Mouse (Mus musculus): ENCODE measurements around the gene Tmem255a. TPM values are rescaled to one million over a fixed set of nuclear protein-coding genes. Genes with fewer than 3 reads are reported as not detected.
A peak's percentile ranks its signal among the peaks of the same experiment; 100 is the strongest.
"Not testable (repeated sequence)": the region's sequence is repeated elsewhere in the genome, so short reads cannot be mapped to it uniquely, and the experiment has no call there.

The Tmem255a gene
- polyA plus RNA-seq, 1 experiment from 2014 or later = 26.2 TPM

DNA sequence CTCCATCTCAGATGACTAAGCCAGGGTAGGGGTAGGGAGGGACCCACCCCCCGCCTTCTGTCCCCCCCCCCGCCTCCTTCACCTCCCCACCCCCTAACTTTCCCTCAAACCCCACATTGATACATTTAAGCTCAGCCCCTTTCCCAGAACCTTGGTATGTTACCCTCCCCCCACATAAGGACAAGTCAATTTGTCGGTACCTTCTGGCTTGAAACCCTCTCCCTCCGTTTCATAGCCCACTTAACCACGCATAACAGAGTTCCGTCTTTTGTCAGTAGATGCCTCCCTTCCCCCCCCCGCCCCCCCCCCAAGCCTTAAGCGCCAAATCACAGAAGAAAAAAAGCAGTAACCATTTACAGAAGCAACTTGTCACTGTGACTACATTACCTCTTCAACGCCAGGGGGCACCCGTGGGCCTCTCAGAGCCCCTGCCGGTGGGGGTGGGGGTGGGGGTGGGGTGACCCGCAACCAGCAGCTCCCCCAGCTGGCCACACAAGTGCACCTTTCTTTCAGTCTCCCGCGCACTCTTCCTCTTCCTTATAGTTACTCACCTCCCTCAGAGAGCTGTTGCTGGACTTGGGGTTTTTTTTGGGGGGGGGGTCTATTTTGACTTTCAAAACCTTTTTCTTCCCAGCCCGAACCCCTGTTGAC is 70.5 kb downstream of the Tmem255a start:
- Histone ChIP-seq H3K4me2 (ENCODE audit: low read length) (peak overlapping the region; percentile 63), H3K4me3 (replicated peaks; ENCODE audit: low read depth, low read length) (no peak overlapping the region), H3K4me1 (ENCODE audit: control insufficient read depth, insufficient read depth, low read length) (no peaks in the 10 kb centered on the region), H3K9ac (replicated peaks; ENCODE audit: low read length) (no peak overlapping the region), H3K27me3 (ENCODE audit: control insufficient read depth, insufficient read depth, low read length) (no peaks in the 10 kb centered on the region), H3K9me3 (ENCODE audit: control insufficient read depth, low read length) (no peaks in the 10 kb centered on the region), H3K36me3 (ENCODE audit: control insufficient read depth, insufficient read depth, low read length) (no peaks in the 10 kb centered on the region), H3K27ac (replicated peaks; ENCODE audit: low read depth, low read length) (no peak overlapping the region)
- ATAC-seq (ENCODE audit: low FRiP score, low TSS enrichment) (peak; percentile 69), DNase-seq (peak; percentile 81)
- WGBS = 23% methylated on average over 13 of the region's 15 CpGs

- peak; percentile 67 for ATAC-seq (ENCODE audit: low FRiP score, low TSS enrichment)
- 25% methylated on average over 38 of the region's 38 CpGs for WGBS
- Histone ChIP-seq H3K4me1 (ENCODE audit: control insufficient read depth, insufficient read depth, low read length) (no peaks in the 10 kb centered on the region), H3K9ac (replicated peaks; ENCODE audit: low read length) (peak overlapping the region; percentile 20; the same call in 1 of the 2 replicates), H3K27me3 (ENCODE audit: control insufficient read depth, insufficient read depth, low read length) (no peaks in the 10 kb centered on the region), H3K36me3 (ENCODE audit: control insufficient read depth, insufficient read depth, low read length) (no peaks in the 10 kb centered on the region), H3K4me3 (replicated peaks; ENCODE audit: low read depth, low read length) (peak overlapping the region; percentile 36), H3K4me2 (ENCODE audit: low read length) (peak overlapping the region; percentile 63), H3K27ac (replicated peaks; ENCODE audit: low read depth, low read length) (no peak overlapping the region), H3K9me3 (ENCODE audit: control insufficient read depth, low read length) (no peaks in the 10 kb centered on the region)
- peak; percentile 29 for DNase-seq
Observed at GRCm38 (mm10) chrX:38180656-38181607, 71.3 kb downstream of the Tmem255a start.

DNA sequence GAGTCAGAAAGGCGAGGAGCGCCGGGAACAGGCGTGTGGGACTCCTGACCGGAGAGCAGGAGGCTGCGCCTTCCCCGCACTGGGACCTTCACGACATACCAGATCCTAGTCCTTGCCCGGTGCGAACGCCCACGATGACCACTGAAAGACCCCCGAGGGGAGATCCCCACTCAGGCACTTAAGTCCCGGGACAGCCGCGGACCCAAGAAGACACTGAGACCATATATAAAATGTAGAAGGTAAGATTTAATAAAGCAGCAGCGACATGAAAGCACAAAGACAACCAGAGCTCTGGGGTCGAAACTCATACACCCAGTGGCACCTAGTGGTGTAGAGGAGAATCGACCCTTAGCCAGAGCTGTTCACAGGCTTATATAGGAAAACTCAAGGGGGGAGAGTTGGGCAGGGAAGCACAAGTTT is 72.3 kb downstream of the Tmem255a start:
- Histone ChIP-seq H3K4me3 (replicated peaks; ENCODE audit: low read depth, low read length) (peak overlapping the region; percentile 32), H3K9ac (replicated peaks; ENCODE audit: low read length) (peak overlapping the region; percentile 23; the same call in 1 of the 2 replicates), H3K4me2 (ENCODE audit: low read length) (peak overlapping the region; percentile 40)
- not testable (repeated sequence) for H3K9me3 ChIP-seq (ENCODE audit: control insufficient read depth, low read length); H3K4me1 ChIP-seq (ENCODE audit: control insufficient read depth, insufficient read depth, low read length); H3K36me3 ChIP-seq (ENCODE audit: control insufficient read depth, insufficient read depth, low read length); H3K27me3 ChIP-seq (ENCODE audit: control insufficient read depth, insufficient read depth, low read length); H3K27ac ChIP-seq (replicated peaks; ENCODE audit: low read depth, low read length)
- peak; percentile 76; the same call in 1 of the 2 replicates for ATAC-seq (ENCODE audit: low FRiP score, low TSS enrichment)
- WGBS = 25% methylated on average over 19 of the region's 19 CpGs
- DNase-seq = peak; percentile 67

DNA sequence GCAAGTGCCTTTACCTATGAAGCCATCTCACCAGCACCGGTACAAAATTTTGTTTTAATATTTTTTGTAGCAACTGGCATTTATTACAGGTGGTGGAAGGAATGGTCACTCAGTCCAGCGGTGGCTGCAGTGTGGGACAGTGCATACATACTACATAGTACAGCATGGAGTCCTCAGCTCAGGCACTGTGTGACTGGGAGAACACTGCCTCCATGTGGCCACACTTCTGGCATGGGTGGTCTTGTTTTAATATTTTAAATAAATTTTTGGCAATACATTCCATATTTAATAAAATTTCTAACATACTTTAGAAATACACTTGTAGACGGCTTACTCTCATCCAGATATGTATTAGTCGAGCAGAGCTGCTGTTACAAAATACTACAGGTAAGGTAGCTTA is 85.6 kb downstream of the Tmem255a start:
- H3K9ac ChIP-seq (replicated peaks; ENCODE audit: low read length) = no peak overlapping the region
- H3K4me2 ChIP-seq (ENCODE audit: low read length) = no peak overlapping the region
- no peaks in the 10 kb centered on the region for H3K4me1 ChIP-seq (ENCODE audit: control insufficient read depth, insufficient read depth, low read length)
- ATAC-seq (ENCODE audit: low FRiP score, low TSS enrichment) (no peak), DNase-seq (no peak)
- no peaks in the 10 kb centered on the region for H3K27me3 ChIP-seq (ENCODE audit: control insufficient read depth, insufficient read depth, low read length)
- 85% methylated on average over 4 of the region's 4 CpGs for WGBS
- no peaks in the 10 kb centered on the region for H3K36me3 ChIP-seq (ENCODE audit: control insufficient read depth, insufficient read depth, low read length)
- no peak overlapping the region for H3K27ac ChIP-seq (replicated peaks; ENCODE audit: low read depth, low read length)
- H3K9me3 ChIP-seq (ENCODE audit: control insufficient read depth, low read length) = no peaks in the 10 kb centered on the region
- no peak overlapping the region for H3K4me3 ChIP-seq (replicated peaks; ENCODE audit: low read depth, low read length)

GRCm38 (mm10) chrX:38166064-38166463 is 86.2 kb downstream of the Tmem255a start:
- Histone ChIP-seq H3K4me3 (replicated peaks; ENCODE audit: low read depth, low read length) (no peak overlapping the region), H3K27me3 (ENCODE audit: control insufficient read depth, insufficient read depth, low read length) (no peaks in the 10 kb centered on the region), H3K9me3 (ENCODE audit: control insufficient read depth, low read length) (no peaks in the 10 kb centered on the region), H3K27ac (replicated peaks; ENCODE audit: low read depth, low read length) (no peak overlapping the region), H3K4me1 (ENCODE audit: control insufficient read depth, insufficient read depth, low read length) (no peaks in the 10 kb centered on the region), H3K36me3 (ENCODE audit: control insufficient read depth, insufficient read depth, low read length) (no peaks in the 10 kb centered on the region), H3K9ac (replicated peaks; ENCODE audit: low read length) (no peak overlapping the region), H3K4me2 (ENCODE audit: low read length) (no peak overlapping the region)
- WGBS = 82% methylated on average over 9 of the region's 9 CpGs
- DNase-seq (no peak), ATAC-seq (ENCODE audit: low FRiP score, low TSS enrichment) (no peak)

- H3K4me3 ChIP-seq (replicated peaks; ENCODE audit: low read depth, low read length) = no peak overlapping the region
- DNase-seq (no peak), ATAC-seq (ENCODE audit: low FRiP score, low TSS enrichment) (no peak)
- H3K4me1 ChIP-seq (ENCODE audit: control insufficient read depth, insufficient read depth, low read length) = no peaks in the 10 kb centered on the region
- no peaks in the 10 kb centered on the region for H3K36me3 ChIP-seq (ENCODE audit: control insufficient read depth, insufficient read depth, low read length)
- H3K9me3 ChIP-seq (ENCODE audit: control insufficient read depth, low read length) = no peaks in the 10 kb centered on the region
- no peak overlapping the region for H3K9ac ChIP-seq (replicated peaks; ENCODE audit: low read length)
- no peak overlapping the region for H3K4me2 ChIP-seq (ENCODE audit: low read length)
- H3K27me3 ChIP-seq (ENCODE audit: control insufficient read depth, insufficient read depth, low read length) = no peaks in the 10 kb centered on the region
- H3K27ac ChIP-seq (replicated peaks; ENCODE audit: low read depth, low read length) = no peak overlapping the region
- 84% methylated on average over 3 of the region's 3 CpGs for WGBS
Observed at GRCm38 (mm10) chrX:38165315-38165714, 86.9 kb downstream of the Tmem255a start.

- H3K27me3 ChIP-seq (ENCODE audit: control insufficient read depth, insufficient read depth, low read length) = no peaks in the 10 kb centered on the region
- H3K9me3 ChIP-seq (ENCODE audit: control insufficient read depth, low read length) = no peaks in the 10 kb centered on the region
- H3K27ac ChIP-seq (replicated peaks; ENCODE audit: low read depth, low read length) = no peak overlapping the region
- ATAC-seq (ENCODE audit: low FRiP score, low TSS enrichment) (no peak), DNase-seq (no peak)
- WGBS = 65% methylated on average over 1 of the region's 1 CpGs
- no peaks in the 10 kb centered on the region for H3K36me3 ChIP-seq (ENCODE audit: control insufficient read depth, insufficient read depth, low read length)
- no peak overlapping the region for H3K9ac ChIP-seq (replicated peaks; ENCODE audit: low read length)
- no peak overlapping the region for H3K4me2 ChIP-seq (ENCODE audit: low read length)
- H3K4me1 ChIP-seq (ENCODE audit: control insufficient read depth, insufficient read depth, low read length) = no peaks in the 10 kb centered on the region
- no peak overlapping the region for H3K4me3 ChIP-seq (replicated peaks; ENCODE audit: low read depth, low read length)
Observed at GRCm38 (mm10) chrX:38159097-38159496, 93.1 kb downstream of the Tmem255a start.

All from midbrain, embryonic 14.5 days (tissue).